Mouse (Mus musculus): ENCODE measurements around the gene Suz12.
"Not testable (repeated sequence)": the region's sequence is repeated elsewhere in the genome, so short reads cannot be mapped to it uniquely, and the experiment has no call there.

GRCm38 (mm10) chr11:80016533-80016932 lies 23.6 kb downstream of the Suz12 start:
- TF ChIP-seq CTCF, EP300 (IDR thresholded peaks at IDR 0.05; ENCODE audit: low read depth): not testable (repeated sequence)
